Mouse (Mus musculus) myocyte (in vitro differentiated cells): ENCODE data around the gene Slc6a20a.

Experiments used
- POLR2A ChIP-seq: IDR thresholded peaks from one replicate; pipeline ENCODE4 v1.6.1; 2011; ENCODE audit warnings: low read depth, mild to moderate bottlenecking, control low read depth, moderate library complexity; ENCODE audit not compliant: insufficient read length
- REST ChIP-seq: IDR thresholded peaks from one replicate; pipeline ENCODE4 v1.6.1; 2011; ENCODE audit warnings: mild to moderate bottlenecking, control low read depth, moderate library complexity; ENCODE audit not compliant: insufficient read depth, insufficient read length
- TCF12 ChIP-seq: IDR thresholded peaks from one replicate; pipeline ENCODE4 v1.6.1; 2011; ENCODE audit warnings: mild to moderate bottlenecking, control low read depth; ENCODE audit not compliant: poor library complexity, insufficient read depth, severe bottlenecking

- no peak for TF ChIP-seq POLR2A
- TF ChIP-seq TCF12: no peak
- TF ChIP-seq REST: no peak
Observed at GRCm38 (mm10) chr9:123665645-123666044, 13.0 kb downstream of the Slc6a20a start.
